Mouse (Mus musculus): ENCODE results near the gene Paox. TPM values are rescaled to one million over a fixed set of nuclear protein-coding genes. Genes with fewer than 3 reads are reported as not detected.
"Not testable (repeated sequence)": the region's sequence is repeated elsewhere in the genome, so short reads cannot be mapped to it uniquely, and the experiment has no call there.

Paox gene
- polyA plus RNA-seq, 1 experiment from 2014 or later, result 7.5 TPM

- peak overlapping the region; percentile 88 for H3K9ac ChIP-seq
- peak; percentile 97 for ATAC-seq
- WGBS, result 1% methylated on average over 37 of the region's 40 CpGs
- H3K27me3 ChIP-seq, result no peaks in the 10 kb centered on the region
- peak overlapping the region; percentile 84 for H3K4me2 ChIP-seq
- no peak overlapping the region for H3K27ac ChIP-seq
- 0 out of 2 replicates have a peak, but pooled peaks cover 7% of the 10 kb centered on the region for H3K36me3 ChIP-seq (ENCODE audit: poor library complexity, severe bottlenecking)
- H3K4me3 ChIP-seq, result peak overlapping the region; percentile 69
- H3K4me1 ChIP-seq, result peaks cover 5% of the 10 kb centered on the region; the same call in 1 of the 2 replicates
- no peaks in the 10 kb centered on the region for H3K9me3 ChIP-seq (replicated peaks)
Measured at GRCm38 (mm10) chr7:140125278-140126021, 9.9 kb downstream of the Paox start.

GRCm38 (mm10) chr7:140126022-140126350 is 10.4 kb downstream of the Paox start:
- Histone ChIP-seq H3K36me3 (ENCODE audit: poor library complexity, severe bottlenecking) (0 out of 2 replicates have a peak, but pooled peaks cover 7% of the 10 kb centered on the region), H3K4me1 (peaks cover 5% of the 10 kb centered on the region; the same call in 1 of the 2 replicates), H3K4me3 (peak overlapping the region; percentile 69), H3K9me3 (replicated peaks) (no peaks in the 10 kb centered on the region), H3K27ac (no peak overlapping the region), H3K4me2 (peak overlapping the region; percentile 84), H3K9ac (peak overlapping the region; percentile 88), H3K27me3 (no peaks in the 10 kb centered on the region)
- 8% methylated on average over 5 of the region's 5 CpGs for WGBS
- no peak; the same call in none of the 2 replicates for ATAC-seq

GRCm38 (mm10) chr7:140126934-140127333 is 11.3 kb downstream of the Paox start:
- H3K4me3 ChIP-seq, result no peak overlapping the region
- H3K4me2 ChIP-seq, result no peak overlapping the region
- H3K27me3 ChIP-seq, result no peaks in the 10 kb centered on the region
- ATAC-seq, result no peak
- WGBS, result 83% methylated on average over 3 of the region's 3 CpGs
- H3K27ac ChIP-seq, result no peak overlapping the region
- H3K9ac ChIP-seq, result no peak overlapping the region
- H3K9me3 ChIP-seq (replicated peaks), result no peaks in the 10 kb centered on the region
- H3K4me1 ChIP-seq, result peaks cover 5% of the 10 kb centered on the region; the same call in 1 of the 2 replicates
- 0 out of 2 replicates have a peak, but pooled peaks cover 7% of the 10 kb centered on the region for H3K36me3 ChIP-seq (ENCODE audit: poor library complexity, severe bottlenecking)

- Histone ChIP-seq H3K27ac (no peak overlapping the region), H3K4me2 (no peak overlapping the region), H3K9ac (no peak overlapping the region), H3K9me3 (replicated peaks) (no peaks in the 10 kb centered on the region), H3K4me3 (no peak overlapping the region), H3K27me3 (no peaks in the 10 kb centered on the region), H3K4me1 (peaks cover 5% of the 10 kb centered on the region; the same call in 1 of the 2 replicates), H3K36me3 (ENCODE audit: poor library complexity, severe bottlenecking) (0 out of 2 replicates have a peak, but pooled peaks cover 7% of the 10 kb centered on the region)
- WGBS, result 94% methylated on average over 2 of the region's 2 CpGs
- ATAC-seq, result no peak
Measured at GRCm38 (mm10) chr7:140127911-140128310, 12.3 kb downstream of the Paox start.

GRCm38 (mm10) chr7:140132184-140132583 is 16.6 kb downstream of the Paox start:
- not testable (repeated sequence) for H3K27ac ChIP-seq; H3K27me3 ChIP-seq; H3K4me2 ChIP-seq; H3K4me1 ChIP-seq; H3K9me3 ChIP-seq (replicated peaks); ATAC-seq; H3K9ac ChIP-seq; H3K4me3 ChIP-seq; H3K36me3 ChIP-seq (ENCODE audit: poor library complexity, severe bottlenecking)
- 87% methylated on average over 7 of the region's 7 CpGs for WGBS

GRCm38 (mm10) chr7:140134033-140134432 is 18.4 kb downstream of the Paox start:
- not testable (repeated sequence) for ATAC-seq; H3K27ac ChIP-seq; H3K36me3 ChIP-seq (ENCODE audit: poor library complexity, severe bottlenecking); H3K4me1 ChIP-seq; H3K4me2 ChIP-seq; H3K9me3 ChIP-seq (replicated peaks); H3K9ac ChIP-seq; H3K27me3 ChIP-seq; H3K4me3 ChIP-seq
- WGBS, result 90% methylated on average over 7 of the region's 7 CpGs

GRCm38 (mm10) chr7:140135106-140135770 is 19.6 kb downstream of the Paox start:
- WGBS, result 90% methylated on average over 5 of the region's 5 CpGs
- H3K9ac ChIP-seq, result no peak overlapping the region
- no peaks in the 10 kb centered on the region for H3K27me3 ChIP-seq
- no peak overlapping the region for H3K27ac ChIP-seq
- H3K36me3 ChIP-seq (ENCODE audit: poor library complexity, severe bottlenecking), result 0 out of 2 replicates have a peak, but pooled peaks cover under 1% of the 10 kb centered on the region
- H3K4me3 ChIP-seq, result no peak overlapping the region
- H3K9me3 ChIP-seq (replicated peaks), result no peaks in the 10 kb centered on the region
- peaks cover 7% of the 10 kb centered on the region for H3K4me1 ChIP-seq
- ATAC-seq, result no peak
- no peak overlapping the region for H3K4me2 ChIP-seq

GRCm38 (mm10) chr7:140137135-140138020 is 21.8 kb downstream of the Paox start, which contains the start of gene Mtg1:
Gene Mtg1 (plus strand): TSS chr7:140137564.
- Histone ChIP-seq H3K27me3 (no peaks in the 10 kb centered on the region), H3K9me3 (replicated peaks) (no peaks in the 10 kb centered on the region), H3K4me1 (peaks cover 7% of the 10 kb centered on the region), H3K4me3 (peak within 1 kb of the TSS; percentile 83), H3K9ac (peak within 1 kb of the TSS; percentile 87), H3K4me2 (peak within 1 kb of the TSS; percentile 94), H3K27ac (peak within 1 kb of the TSS; percentile 52; the same call in 1 of the 2 replicates), H3K36me3 (ENCODE audit: poor library complexity, severe bottlenecking) (no peaks in the 10 kb centered on the region)
- WGBS, result 2% methylated on average over 39 of the region's 39 CpGs
- ATAC-seq, result peak; percentile 98

- no peak for ATAC-seq
- H3K27ac ChIP-seq, result no peak overlapping the region; the same call in 1 of the 2 replicates
- H3K36me3 ChIP-seq (ENCODE audit: poor library complexity, severe bottlenecking), result no peaks in the 10 kb centered on the region
- peaks cover 7% of the 10 kb centered on the region for H3K4me1 ChIP-seq
- no peaks in the 10 kb centered on the region for H3K9me3 ChIP-seq (replicated peaks)
- peak overlapping the region; percentile 83 for H3K4me3 ChIP-seq
- H3K27me3 ChIP-seq, result no peaks in the 10 kb centered on the region
- H3K9ac ChIP-seq, result peak overlapping the region; percentile 87
- peak overlapping the region; percentile 94 for H3K4me2 ChIP-seq
- under 1% methylated on average over 8 of the region's 8 CpGs for WGBS
Measured at GRCm38 (mm10) chr7:140138021-140138310, 22.4 kb downstream of the Paox start.

- H3K4me2 ChIP-seq, result no peak overlapping the region
- H3K27ac ChIP-seq, result no peak overlapping the region
- H3K9ac ChIP-seq, result no peak overlapping the region; the same call in 1 of the 2 replicates
- H3K36me3 ChIP-seq (ENCODE audit: poor library complexity, severe bottlenecking), result no peaks in the 10 kb centered on the region
- WGBS, result 6% methylated on average over 14 of the region's 14 CpGs
- H3K4me3 ChIP-seq, result no peak overlapping the region
- no peaks in the 10 kb centered on the region for H3K9me3 ChIP-seq (replicated peaks)
- H3K4me1 ChIP-seq, result peaks cover 7% of the 10 kb centered on the region
- H3K27me3 ChIP-seq, result no peaks in the 10 kb centered on the region
- no peak for ATAC-seq
Measured at GRCm38 (mm10) chr7:140141350-140141749, 25.8 kb downstream of the Paox start.

- no peaks in the 10 kb centered on the region for H3K4me1 ChIP-seq
- ATAC-seq, result no peak
- H3K9me3 ChIP-seq (replicated peaks), result no peaks in the 10 kb centered on the region
- H3K4me2 ChIP-seq, result no peak overlapping the region
- 87% methylated on average over 4 of the region's 4 CpGs for WGBS
- no peaks in the 10 kb centered on the region for H3K27me3 ChIP-seq
- H3K36me3 ChIP-seq (ENCODE audit: poor library complexity, severe bottlenecking), result peaks cover 13% of the 10 kb centered on the region; the same call in 1 of the 2 replicates
- no peak overlapping the region for H3K9ac ChIP-seq
- H3K4me3 ChIP-seq, result no peak overlapping the region
- no peak overlapping the region for H3K27ac ChIP-seq
Measured at GRCm38 (mm10) chr7:140144550-140144949, 29.0 kb downstream of the Paox start.
